Mouse (Mus musculus): ENCODE results near the gene Brap. TPM values are rescaled to one million over a fixed set of nuclear protein-coding genes. Genes with fewer than 3 reads are reported as not detected.
A peak's percentile ranks its signal among the peaks of the same experiment; 100 is the strongest.
"Not testable (repeated sequence)": the region's sequence is repeated elsewhere in the genome, so short reads cannot be mapped to it uniquely, and the experiment has no call there.

Gene Brap
- polyA plus RNA-seq, 1 experiment: 17.9 TPM

DNA sequence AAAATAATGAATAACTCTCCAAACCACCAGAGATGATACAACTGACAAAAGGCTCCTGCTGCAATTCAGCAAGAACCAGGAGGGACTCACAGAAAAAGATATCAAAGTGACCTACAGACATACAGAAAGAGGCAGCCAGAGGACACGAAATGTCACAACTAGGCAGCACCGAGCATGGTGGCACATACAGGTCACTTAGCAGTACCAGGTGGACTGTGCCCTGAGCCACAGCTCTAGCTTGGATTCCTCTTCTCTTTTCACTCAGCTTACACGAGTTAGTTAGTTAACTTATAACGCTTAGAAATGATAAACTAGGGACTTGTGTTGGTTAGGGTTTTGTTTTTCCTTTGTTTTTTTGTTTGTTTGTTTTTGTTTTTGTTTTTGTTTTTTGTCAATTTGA lies 5.8 kb upstream of the Brap start:
- no peak for DNase-seq (ENCODE audit: low read depth in 1 of 2, low spot score in 2 of 2)
- Histone ChIP-seq H3K27me3 (ENCODE audit: control insufficient read depth, insufficient read depth, low read length) (no peaks in the 10 kb centered on the region), H3K36me3 (ENCODE audit: control insufficient read depth, insufficient read depth, low read length) (no peaks in the 10 kb centered on the region), H3K4me1 (ENCODE audit: control insufficient read depth, insufficient read depth, insufficient read length) (no peaks in the 10 kb centered on the region), H3K4me3 (ENCODE audit: extremely low read depth, insufficient read depth, insufficient read length) (no peak overlapping the region), H3K27ac (ENCODE audit: insufficient read depth, low read length) (no peak overlapping the region)
- WGBS: 86% methylated on average over 4 of the region's 4 CpGs
- TF ChIP-seq POLR2A (IDR thresholded peaks at IDR 0.05; ENCODE audit: low read depth, low read length) (no peak), CTCF (IDR thresholded peaks at IDR 0.05; ENCODE audit: extremely low read depth, insufficient read depth, insufficient read length, insufficient replicate concordance) (no peak)

DNA sequence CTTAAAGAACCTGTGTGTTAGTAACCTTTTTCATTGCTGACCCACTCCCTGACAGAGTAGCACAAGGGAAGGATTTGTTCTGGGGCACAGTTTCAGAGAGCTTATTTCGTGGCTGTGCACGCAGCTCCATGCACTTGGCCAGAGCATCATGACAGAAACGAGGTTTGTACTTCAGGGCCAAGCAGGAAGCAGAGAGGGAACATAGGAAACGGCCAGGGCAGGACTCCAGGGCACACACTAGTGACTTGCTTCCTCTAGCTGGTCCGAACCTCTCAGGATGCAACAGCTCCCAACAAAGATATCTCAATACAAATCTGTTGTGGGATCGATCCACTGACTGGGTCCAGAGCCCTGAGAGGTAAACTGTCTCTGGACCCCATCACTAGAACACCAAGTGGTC lies 3.5 kb upstream of the Brap start:
- H3K4me1 ChIP-seq (ENCODE audit: control insufficient read depth, insufficient read depth, insufficient read length); H3K27me3 ChIP-seq (ENCODE audit: control insufficient read depth, insufficient read depth, low read length); H3K27ac ChIP-seq (ENCODE audit: insufficient read depth, low read length); H3K4me3 ChIP-seq (ENCODE audit: extremely low read depth, insufficient read depth, insufficient read length); DNase-seq (ENCODE audit: low read depth in 1 of 2, low spot score in 2 of 2); H3K36me3 ChIP-seq (ENCODE audit: control insufficient read depth, insufficient read depth, low read length): not testable (repeated sequence)
- WGBS: 59% methylated on average over 6 of the region's 6 CpGs

DNA sequence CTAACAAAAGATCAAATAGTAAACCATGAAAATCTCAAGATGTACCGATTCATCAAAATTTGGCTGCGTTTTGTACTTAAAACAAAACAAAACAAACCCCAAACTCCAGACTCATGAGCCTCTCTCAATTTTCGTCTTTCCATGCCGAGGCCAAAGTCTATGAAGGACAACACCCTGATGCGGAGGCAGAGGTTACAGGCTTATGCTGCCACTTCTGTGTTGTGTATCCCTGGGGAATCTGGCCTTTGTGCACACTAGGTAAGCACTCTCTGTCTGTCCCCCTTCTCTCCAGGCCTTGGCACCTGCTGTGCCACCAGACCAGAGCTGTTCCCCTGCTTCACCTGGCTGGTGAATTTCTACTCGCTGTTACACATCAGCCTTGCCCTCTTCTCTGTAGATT lies 2.7 kb upstream of the Brap start:
- not testable (repeated sequence) for H3K4me3 ChIP-seq (ENCODE audit: extremely low read depth, insufficient read depth, insufficient read length); DNase-seq (ENCODE audit: low read depth in 1 of 2, low spot score in 2 of 2); H3K27me3 ChIP-seq (ENCODE audit: control insufficient read depth, insufficient read depth, low read length); H3K27ac ChIP-seq (ENCODE audit: insufficient read depth, low read length); H3K4me1 ChIP-seq (ENCODE audit: control insufficient read depth, insufficient read depth, insufficient read length); H3K36me3 ChIP-seq (ENCODE audit: control insufficient read depth, insufficient read depth, low read length)
- 92% methylated on average over 6 of the region's 6 CpGs for WGBS

DNA sequence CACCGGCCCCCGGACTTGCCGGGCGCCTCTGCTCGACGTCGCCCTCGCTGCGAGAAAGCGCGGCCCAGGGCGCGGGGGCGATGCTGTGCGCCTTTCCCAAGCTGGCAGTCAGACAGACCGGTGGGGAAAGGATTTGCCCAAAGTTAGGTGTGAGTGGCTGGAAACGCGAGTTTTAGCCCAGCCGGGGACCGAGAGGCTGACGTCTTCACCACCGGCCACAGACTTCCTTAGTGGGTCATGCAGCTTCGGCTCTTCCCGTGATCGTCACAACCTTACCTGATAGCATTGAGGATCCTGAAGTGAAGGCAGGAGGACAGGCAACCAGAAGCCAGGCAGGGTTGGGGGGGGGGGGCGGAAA lies 513 bp downstream of the Brap start:
- Histone ChIP-seq H3K4me3 (ENCODE audit: extremely low read depth, insufficient read depth, insufficient read length) (peak overlapping the region; percentile 81), H3K4me1 (ENCODE audit: control insufficient read depth, insufficient read depth, insufficient read length) (peaks cover 2% of the 10 kb centered on the region; the same call in 1 of the 2 replicates), H3K27ac (ENCODE audit: insufficient read depth, low read length) (peak overlapping the region; percentile 73), H3K27me3 (ENCODE audit: control insufficient read depth, insufficient read depth, low read length) (no peaks in the 10 kb centered on the region), H3K36me3 (ENCODE audit: control insufficient read depth, insufficient read depth, low read length) (peaks cover 13% of the 10 kb centered on the region)
- peak in 1 of 2 experiments; percentile 10 for DNase-seq (ENCODE audit: low read depth in 1 of 2, low spot score in 2 of 2)
- TF ChIP-seq CTCF (IDR thresholded peaks at IDR 0.05; ENCODE audit: extremely low read depth, insufficient read depth, insufficient read length, insufficient replicate concordance) (no peak), POLR2A (IDR thresholded peaks at IDR 0.05; ENCODE audit: low read depth, low read length) (no peak)
- WGBS: 1% methylated on average over 26 of the region's 26 CpGs

DNA sequence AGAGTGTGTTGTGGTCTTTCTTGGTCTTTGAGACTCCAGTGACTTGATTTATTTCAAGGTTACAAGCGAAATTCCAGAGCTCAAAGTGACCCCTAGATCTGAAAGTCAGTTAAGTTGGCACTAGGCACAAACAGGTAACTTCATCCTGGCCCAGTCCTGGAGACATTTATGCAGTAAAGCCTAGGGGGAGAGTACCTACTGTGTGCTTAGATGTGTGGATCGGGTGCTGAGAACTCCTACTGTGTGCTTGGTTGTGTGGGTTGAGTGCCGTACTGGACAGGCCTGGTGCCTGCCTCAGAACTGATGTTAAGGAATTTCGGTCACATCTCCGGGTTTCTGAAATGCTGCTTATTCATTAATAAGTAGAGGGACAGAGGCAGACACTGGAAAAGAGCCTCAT lies 1.1 kb downstream of the Brap start:
- no peak overlapping the region for H3K27ac ChIP-seq (ENCODE audit: insufficient read depth, low read length)

DNA sequence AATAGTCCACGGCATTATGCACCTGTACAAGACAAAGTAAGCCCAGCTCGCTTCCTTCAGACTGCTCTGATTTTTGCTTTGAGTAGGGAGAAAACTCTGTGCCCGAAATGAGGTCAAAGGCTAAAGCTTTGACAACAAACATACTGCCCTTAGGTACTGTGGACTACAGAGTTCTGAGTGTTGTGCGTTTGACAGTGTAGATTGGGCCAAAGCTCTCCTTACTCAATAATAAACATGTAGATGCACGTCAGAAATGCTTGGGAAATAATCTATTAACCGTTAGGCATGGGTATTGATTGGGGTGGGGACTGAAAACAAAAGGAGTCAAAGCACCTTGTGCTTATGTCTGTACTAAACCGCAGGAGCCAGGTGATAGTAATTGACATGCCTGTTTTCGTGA lies 3.1 kb downstream of the Brap start:
- H3K36me3 ChIP-seq (ENCODE audit: control insufficient read depth, insufficient read depth, low read length): peaks cover 26% of the 10 kb centered on the region
- H3K4me3 ChIP-seq (ENCODE audit: extremely low read depth, insufficient read depth, insufficient read length): no peak overlapping the region
- H3K4me1 ChIP-seq (ENCODE audit: control insufficient read depth, insufficient read depth, insufficient read length): peaks cover 2% of the 10 kb centered on the region; the same call in 1 of the 2 replicates
- H3K27ac ChIP-seq (ENCODE audit: insufficient read depth, low read length): no peak overlapping the region
- no peak for DNase-seq (ENCODE audit: low read depth in 1 of 2, low spot score in 2 of 2)
- H3K27me3 ChIP-seq (ENCODE audit: control insufficient read depth, insufficient read depth, low read length): no peaks in the 10 kb centered on the region
- 93% methylated on average over 8 of the region's 8 CpGs for WGBS
- TF ChIP-seq CTCF (IDR thresholded peaks at IDR 0.05; ENCODE audit: extremely low read depth, insufficient read depth, insufficient read length, insufficient replicate concordance) (no peak), POLR2A (IDR thresholded peaks at IDR 0.05; ENCODE audit: low read depth, low read length) (no peak)

More for the DNA sequence above, 1.1 kb downstream of the Brap start:
- Histone ChIP-seq H3K4me1 (ENCODE audit: control insufficient read depth, insufficient read depth, insufficient read length) (peaks cover 2% of the 10 kb centered on the region; the same call in 1 of the 2 replicates), H3K36me3 (ENCODE audit: control insufficient read depth, insufficient read depth, low read length) (peaks cover 14% of the 10 kb centered on the region), H3K27me3 (ENCODE audit: control insufficient read depth, insufficient read depth, low read length) (no peaks in the 10 kb centered on the region), H3K4me3 (ENCODE audit: extremely low read depth, insufficient read depth, insufficient read length) (peak overlapping the region; percentile 81; the same call in 1 of the 2 replicates)
- TF ChIP-seq CTCF (IDR thresholded peaks at IDR 0.05; ENCODE audit: extremely low read depth, insufficient read depth, insufficient read length, insufficient replicate concordance): no peak
- TF ChIP-seq POLR2A (IDR thresholded peaks at IDR 0.05; ENCODE audit: low read depth, low read length): no peak
- DNase-seq (ENCODE audit: low read depth in 1 of 2, low spot score in 2 of 2): no peak
- 93% methylated on average over 5 of the region's 5 CpGs for WGBS

DNA sequence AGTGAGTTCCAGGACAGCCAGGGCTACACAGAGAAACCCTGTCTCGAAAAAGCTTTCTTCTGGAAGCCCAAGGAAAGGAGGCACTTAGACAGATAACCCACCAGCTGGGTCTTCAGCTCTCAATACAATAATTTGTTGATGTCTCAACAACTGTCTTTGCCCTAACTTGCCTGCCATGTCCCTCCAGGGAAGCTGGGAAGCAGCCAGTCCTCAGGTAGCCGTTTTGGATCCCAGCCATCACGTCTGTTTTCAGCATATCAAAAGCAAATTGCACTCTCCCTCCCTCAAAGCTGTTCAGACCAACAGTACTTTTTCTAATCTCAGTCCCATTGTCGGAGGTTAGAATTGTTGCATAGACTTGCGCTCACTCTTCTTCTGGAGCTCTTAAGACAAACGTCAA lies 3.7 kb downstream of the Brap start:
- H3K27ac ChIP-seq (ENCODE audit: insufficient read depth, low read length): no peak overlapping the region
- no peak overlapping the region for H3K4me3 ChIP-seq (ENCODE audit: extremely low read depth, insufficient read depth, insufficient read length)
- no peak for DNase-seq (ENCODE audit: low read depth in 1 of 2, low spot score in 2 of 2)

More for the DNA sequence above, 3.7 kb downstream of the Brap start:
- WGBS: 84% methylated on average over 6 of the region's 6 CpGs
- Histone ChIP-seq H3K4me1 (ENCODE audit: control insufficient read depth, insufficient read depth, insufficient read length) (peaks cover 2% of the 10 kb centered on the region; the same call in 1 of the 2 replicates), H3K27me3 (ENCODE audit: control insufficient read depth, insufficient read depth, low read length) (no peaks in the 10 kb centered on the region), H3K36me3 (ENCODE audit: control insufficient read depth, insufficient read depth, low read length) (peaks cover 26% of the 10 kb centered on the region)
- TF ChIP-seq CTCF (IDR thresholded peaks at IDR 0.05; ENCODE audit: extremely low read depth, insufficient read depth, insufficient read length, insufficient replicate concordance): no peak
- TF ChIP-seq POLR2A (IDR thresholded peaks at IDR 0.05; ENCODE audit: low read depth, low read length): no peak

All from spleen, adult 2 months (tissue).